Mouse (Mus musculus) testis, adult 2 months (tissue): ENCODE measurements around the gene Gm44596. TPM values are rescaled to one million over a fixed set of nuclear protein-coding genes. Genes with fewer than 3 reads are reported as not detected.

Source experiments
- H3K27ac ChIP-seq: fragments of 200-500 bp; 2 replicates; pipeline ENCODE4 v1.5.1; 2012; ENCODE audit warnings: low read depth, low read length; ENCODE audit not compliant: control insufficient read depth, insufficient read depth
- H3K27me3 ChIP-seq: fragments of 200-500 bp; 2 replicates; pipeline ENCODE4 v1.6.1; 2012; ENCODE audit warnings: mild to moderate bottlenecking, low read length, moderate library complexity; ENCODE audit not compliant: control insufficient read depth, insufficient read depth
- H3K36me3 ChIP-seq: fragments of 200-500 bp; 2 replicates; pipeline ENCODE4 v1.6.1; 2012; ENCODE audit warnings: mild to moderate bottlenecking, low read length; ENCODE audit not compliant: control insufficient read depth, insufficient read depth
- H3K4me1 ChIP-seq: fragments of 200-500 bp; 2 replicates; pipeline ENCODE4 v1.6.1; 2012; ENCODE audit warnings: low read length; ENCODE audit not compliant: control insufficient read depth, insufficient read depth
- H3K4me3 ChIP-seq: fragments of 200-500 bp; 2 replicates; pipeline ENCODE4 v1.5.1; 2012; ENCODE audit warnings: low read depth, mild to moderate bottlenecking, low read length, moderate library complexity, mixed read lengths; ENCODE audit not compliant: control insufficient read depth
- CTCF ChIP-seq: fragments of 200-500 bp; IDR thresholded peaks from 2 replicates; pipeline ENCODE4 v1.5.1; 2012; ENCODE audit warnings: low read depth, mild to moderate bottlenecking, inconsistent platforms, low read length, moderate library complexity; ENCODE audit not compliant: control insufficient read depth, insufficient read depth, insufficient replicate concordance
- POLR2A ChIP-seq: fragments of 200-500 bp; IDR thresholded peaks from 2 replicates; pipeline ENCODE4 v1.6.1; 2012; ENCODE audit warnings: low read depth, mild to moderate bottlenecking, inconsistent platforms, low read length, moderate library complexity; ENCODE audit not compliant: control insufficient read depth
- polyA plus RNA-seq: library from polyadenylated mRNA; depleted of rRNA; stranded (reverse); fragments of >200 nt; gene quantifications from 2 replicates; pipeline ENCODE4 v1.2.3, GENCODE M21; 2012

The Gm44596 gene
- polyA plus RNA-seq, 1 experiment: not detected

DNA sequence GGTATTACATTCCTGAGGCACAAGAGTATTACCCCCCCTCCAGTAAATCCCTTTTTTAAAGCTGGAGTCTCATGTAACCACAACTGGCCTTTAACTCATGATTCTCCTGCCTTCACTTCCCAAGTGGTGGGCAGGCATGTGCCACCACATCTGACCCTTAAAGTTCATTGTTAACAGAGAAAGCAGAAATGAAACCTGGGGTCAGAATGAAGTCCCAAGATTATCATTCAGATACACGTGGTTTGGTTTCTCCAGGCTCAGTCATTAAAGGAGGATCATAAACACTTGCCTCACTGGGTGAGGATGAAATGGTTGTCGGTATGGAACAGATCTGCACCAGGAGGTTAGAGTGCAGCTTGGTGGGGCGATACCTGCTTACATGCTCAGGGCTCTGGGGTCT, 6.0 kb downstream of the Gm44596 start:
- no peak overlapping the region for H3K4me3 ChIP-seq
- no peak overlapping the region for H3K27ac ChIP-seq
- no peaks in the 10 kb centered on the region for H3K27me3 ChIP-seq
- H3K36me3 ChIP-seq: no peaks in the 10 kb centered on the region
- H3K4me1 ChIP-seq: peaks cover 2% of the 10 kb centered on the region; the same call in 1 of the 2 replicates
- TF ChIP-seq POLR2A (no peak), CTCF (no peak)

DNA sequence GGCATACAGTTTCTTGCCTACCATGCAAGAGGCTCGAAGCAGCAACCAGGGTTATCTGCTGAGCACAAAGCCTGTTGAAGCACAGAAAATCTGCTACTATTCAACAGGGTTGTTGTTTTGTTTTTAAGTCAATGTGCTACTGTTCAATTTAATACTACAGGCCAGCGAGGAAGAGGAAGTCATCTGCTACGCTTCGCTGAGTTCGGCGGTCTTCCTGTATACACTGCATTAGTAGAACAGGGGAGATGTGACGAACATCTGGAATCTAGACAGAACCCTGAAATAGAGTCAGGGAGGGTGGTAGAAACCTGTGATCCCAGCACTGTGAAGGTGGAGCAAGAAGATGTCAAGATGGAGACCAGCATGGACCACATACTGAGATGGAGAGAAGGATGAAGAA, 8.4 kb downstream of the Gm44596 start:
- TF ChIP-seq POLR2A (no peak), CTCF (no peak)
- H3K36me3 ChIP-seq: no peaks in the 10 kb centered on the region
- no peaks in the 10 kb centered on the region for H3K27me3 ChIP-seq
- no peak overlapping the region for H3K27ac ChIP-seq
- H3K4me3 ChIP-seq: no peak overlapping the region
- H3K4me1 ChIP-seq: peaks cover 2% of the 10 kb centered on the region; the same call in 1 of the 2 replicates

DNA sequence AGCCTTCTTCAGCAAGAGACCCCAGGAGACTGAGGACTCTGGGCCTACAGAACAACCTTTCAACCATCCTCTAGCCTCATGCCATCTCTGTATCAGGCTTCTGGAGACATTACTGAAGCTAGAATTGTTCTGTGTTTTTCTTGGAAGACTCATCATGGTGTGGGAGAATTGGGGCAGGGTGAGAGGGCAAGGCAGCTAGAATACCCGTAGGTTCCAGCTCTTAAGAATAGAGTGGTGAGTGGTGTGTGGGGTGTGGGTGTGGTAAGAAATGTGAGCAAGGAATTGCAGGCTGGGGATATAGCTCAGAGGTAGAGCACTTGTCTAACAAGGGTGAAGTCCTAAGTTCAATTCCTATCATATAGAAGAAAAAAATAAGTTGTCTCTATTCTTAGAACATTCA, 9.7 kb downstream of the Gm44596 start:
- TF ChIP-seq POLR2A (no peak), CTCF (no peak)
- Histone ChIP-seq H3K36me3 (no peaks in the 10 kb centered on the region), H3K4me3 (no peak overlapping the region), H3K27ac (no peak overlapping the region), H3K27me3 (no peaks in the 10 kb centered on the region), H3K4me1 (no peaks in the 10 kb centered on the region)

DNA sequence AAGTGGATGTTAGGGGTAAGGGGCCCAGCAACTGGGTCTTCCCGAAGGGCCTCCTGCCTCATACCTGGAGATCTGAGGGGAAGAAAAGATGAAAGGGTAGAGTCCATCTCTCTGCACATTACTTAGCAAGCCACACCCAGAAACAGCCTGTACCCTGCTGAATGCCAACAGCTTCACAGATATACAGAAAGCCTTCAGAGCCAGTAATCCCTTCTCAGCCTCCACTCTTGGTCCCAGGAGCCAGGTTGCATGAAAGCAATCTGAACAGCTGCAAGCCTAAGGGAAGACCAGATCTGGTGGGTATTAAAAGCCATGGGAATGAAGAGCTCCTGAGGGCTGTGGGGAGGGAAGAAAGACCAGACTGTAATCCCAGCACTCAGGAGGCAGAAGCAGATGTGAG, 13.9 kb downstream of the Gm44596 start:
- Histone ChIP-seq H3K27ac (no peak overlapping the region), H3K27me3 (no peaks in the 10 kb centered on the region), H3K36me3 (no peaks in the 10 kb centered on the region), H3K4me1 (no peaks in the 10 kb centered on the region), H3K4me3 (no peak overlapping the region)
- TF ChIP-seq POLR2A (no peak), CTCF (no peak)

DNA sequence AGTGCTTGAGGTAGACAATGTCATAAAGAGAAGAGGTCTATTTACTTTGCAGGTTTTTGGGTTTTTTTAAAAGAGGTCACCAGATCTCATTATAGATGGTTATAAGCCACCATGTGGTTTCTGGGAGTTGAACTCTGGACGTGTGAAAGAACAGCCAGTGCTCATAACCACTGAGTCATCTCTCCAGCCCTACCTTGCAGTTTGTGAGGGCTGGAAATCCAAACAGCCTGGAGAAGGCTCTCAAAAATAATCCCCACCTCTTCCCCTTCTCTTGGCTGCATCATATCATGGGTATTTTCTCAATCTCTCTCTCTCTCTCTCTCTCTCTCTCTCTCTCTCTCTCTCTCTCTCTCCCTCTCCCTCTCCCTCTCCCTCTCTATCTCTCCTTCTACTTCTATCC, 15.4 kb downstream of the Gm44596 start:
- H3K4me1 ChIP-seq: no peaks in the 10 kb centered on the region
- H3K36me3 ChIP-seq: no peaks in the 10 kb centered on the region
- TF ChIP-seq POLR2A: no peak
- TF ChIP-seq CTCF: no peak
- no peak overlapping the region for H3K4me3 ChIP-seq
- H3K27ac ChIP-seq: no peak overlapping the region
- H3K27me3 ChIP-seq: no peaks in the 10 kb centered on the region

DNA sequence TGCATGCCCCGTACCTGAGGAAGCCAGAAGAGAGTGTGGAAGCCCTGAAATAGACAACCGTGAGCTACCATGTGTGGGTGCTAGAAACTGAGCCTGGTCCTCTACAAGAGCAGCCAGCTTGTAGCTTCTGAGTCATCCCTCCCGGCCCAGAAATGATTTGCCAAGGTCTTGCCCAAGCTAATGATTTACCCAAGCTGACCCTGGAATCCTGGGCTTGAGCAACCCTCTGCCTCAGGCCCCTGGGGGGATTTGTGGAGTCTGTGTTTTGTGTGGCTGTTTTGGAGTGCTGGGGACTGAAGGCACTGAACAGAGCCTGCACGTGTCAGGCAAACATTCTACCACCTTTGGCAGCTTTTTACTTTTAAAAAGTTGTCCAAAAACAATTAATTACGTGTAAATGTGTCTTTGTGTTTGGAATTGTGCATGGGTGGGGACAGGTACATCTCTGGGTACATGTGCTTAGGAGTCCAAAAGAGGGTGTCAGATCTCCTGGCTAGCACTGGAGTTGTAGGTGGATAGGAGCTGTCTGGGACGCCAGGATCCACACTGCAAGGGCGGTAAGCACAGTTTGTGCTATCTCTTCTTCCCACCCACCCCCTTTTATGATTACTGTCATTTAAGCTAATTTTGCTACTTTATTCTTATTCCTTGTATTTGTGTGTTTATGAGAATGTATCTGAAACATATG, 22.4 kb downstream of the Gm44596 start:
- H3K4me3 ChIP-seq: no peak overlapping the region
- no peak overlapping the region for H3K27ac ChIP-seq
- no peaks in the 10 kb centered on the region for H3K27me3 ChIP-seq
- no peak for TF ChIP-seq POLR2A
- TF ChIP-seq CTCF: no peak
- H3K36me3 ChIP-seq: no peaks in the 10 kb centered on the region
- peaks cover 9% of the 10 kb centered on the region for H3K4me1 ChIP-seq

DNA sequence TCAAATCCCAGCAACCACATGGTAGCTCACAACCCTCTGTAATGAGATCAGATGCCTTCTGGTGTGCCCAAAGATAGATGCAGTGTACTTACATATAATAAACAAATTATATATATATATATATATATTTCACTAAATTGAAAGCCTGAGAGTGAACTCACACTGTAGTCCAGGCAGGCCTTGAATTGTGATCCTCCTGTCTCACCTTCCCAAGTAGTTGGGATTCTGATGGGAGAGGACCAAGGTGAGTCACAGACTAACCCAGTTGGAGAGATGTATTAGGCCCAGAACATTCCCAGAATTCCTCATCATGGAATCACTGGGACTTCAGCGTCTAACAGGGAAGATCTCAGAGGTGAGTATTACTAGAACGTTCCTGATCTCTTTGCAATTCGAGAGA, 23.7 kb downstream of the Gm44596 start, which contains the start of gene Nrip2:
TSS of gene Nrip2 (plus strand) at position 301 of the 400 bp plus-strand sequence.
- Histone ChIP-seq H3K36me3 (no peaks in the 10 kb centered on the region), H3K4me1 (peaks cover 9% of the 10 kb centered on the region), H3K4me3 (no peak within 1 kb of the TSS), H3K27me3 (no peaks in the 10 kb centered on the region), H3K27ac (no peak within 1 kb of the TSS)
- TF ChIP-seq CTCF (no peak), POLR2A (no peak)
